Mouse (Mus musculus): ENCODE measurements around the gene Adi1. TPM values are rescaled to one million over a fixed set of nuclear protein-coding genes. Genes with fewer than 3 reads are reported as not detected.
A peak's percentile ranks its signal among the peaks of the same experiment; 100 is the strongest.

Gene Adi1
- total RNA-seq, 2 experiments from 2014 or later: 60.0 to 68.9 TPM

DNA sequence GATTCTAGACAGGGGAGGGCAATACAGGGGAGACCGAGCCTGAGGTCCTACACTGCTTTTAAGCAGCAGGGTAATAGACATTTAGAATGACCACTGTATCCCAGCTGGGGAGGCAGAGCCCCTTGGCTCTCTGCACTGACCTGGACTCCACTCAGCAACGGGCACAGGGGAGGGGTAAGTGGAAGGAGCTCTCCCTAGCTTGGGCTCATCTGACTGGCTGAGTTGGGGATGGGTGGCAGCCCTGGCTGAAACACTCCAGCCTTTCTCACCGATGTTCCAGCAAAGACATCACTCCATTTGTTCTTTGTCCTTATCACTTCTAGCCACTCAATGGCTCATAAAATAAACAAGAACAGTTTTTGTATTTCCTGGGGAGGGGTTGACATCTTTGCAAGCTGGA lies 18.7 kb downstream of the Adi1 start:
- no peak for DNase-seq (ENCODE audit: low spot score in 2 of 2)

DNA sequence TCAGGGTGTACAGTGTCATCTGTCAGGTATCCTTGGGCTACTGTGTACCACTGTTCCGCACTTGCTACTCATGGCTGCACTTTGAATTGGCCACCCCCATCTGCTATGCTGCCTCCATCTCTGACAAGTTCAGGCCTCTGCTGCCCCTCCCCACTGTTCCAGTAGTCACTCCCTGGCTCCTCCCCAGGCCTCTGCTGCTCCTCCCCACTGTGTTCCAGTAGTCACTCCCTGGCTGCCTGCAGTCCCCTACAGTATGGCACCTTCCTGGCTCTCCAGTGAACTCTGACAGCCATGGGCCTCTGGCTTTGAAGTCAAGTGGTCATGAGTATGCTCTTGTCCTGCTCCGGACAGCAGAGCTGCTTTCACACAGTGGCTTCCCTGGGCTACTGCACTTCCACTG lies 19.2 kb downstream of the Adi1 start:
- no peak for DNase-seq (ENCODE audit: low spot score in 2 of 2)

DNA sequence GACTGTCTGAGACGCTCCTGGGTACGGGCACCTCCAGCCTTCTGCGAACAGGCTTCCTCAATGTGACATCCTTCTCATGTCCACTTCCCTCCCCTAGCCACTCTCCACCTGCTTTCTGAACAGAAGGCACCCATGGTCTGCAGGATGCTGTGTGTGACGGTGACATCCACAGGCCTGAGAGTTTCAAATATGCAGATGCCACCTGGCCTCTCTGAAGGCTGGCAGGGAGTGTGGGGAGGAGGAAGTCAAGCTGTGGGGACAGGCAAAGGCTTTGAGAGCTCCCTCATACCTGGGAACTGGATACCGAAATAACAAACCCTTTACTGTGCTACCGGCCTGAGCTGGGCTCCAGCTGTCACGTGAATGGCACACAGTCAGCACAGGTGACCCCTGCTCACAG lies 19.7 kb downstream of the Adi1 start:
- no peak for DNase-seq (ENCODE audit: low spot score in 2 of 2)

DNA sequence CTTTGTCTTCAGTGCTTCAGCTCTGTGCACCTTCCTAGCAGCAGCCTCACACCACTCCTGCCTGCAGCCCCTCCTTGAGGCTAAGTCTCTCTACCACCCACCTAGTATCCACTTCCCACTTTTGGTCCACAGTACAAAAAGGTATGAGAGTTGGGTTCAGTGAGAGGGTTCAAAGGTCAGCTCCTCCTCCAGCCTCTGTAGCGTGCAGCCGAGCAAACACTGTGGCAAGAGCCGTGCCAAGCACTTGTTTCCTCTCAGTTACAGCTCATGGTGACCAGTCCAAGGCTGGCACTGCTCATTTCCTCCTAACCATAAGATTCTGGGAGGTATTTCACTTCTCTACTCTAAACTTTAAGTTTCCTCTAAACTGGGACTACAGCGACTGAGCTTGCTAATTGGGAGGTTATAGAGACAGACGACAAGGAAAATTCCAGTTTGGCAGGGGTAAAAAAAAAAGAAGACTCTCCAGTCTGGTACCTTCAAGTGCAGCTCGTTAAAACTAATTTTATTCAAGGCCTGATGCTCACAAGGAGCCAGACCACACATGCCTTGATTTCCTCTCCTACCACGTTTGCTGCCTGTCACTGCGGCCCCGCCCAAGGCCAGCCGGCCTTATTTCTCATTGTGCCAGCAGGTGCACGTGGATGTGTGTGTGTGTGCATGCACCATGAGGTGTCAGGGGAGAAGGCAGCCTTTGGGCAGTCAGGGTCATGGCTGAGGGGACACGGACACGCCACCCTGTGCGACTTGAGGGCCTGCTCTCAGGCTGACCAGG lies 23.0 kb downstream of the Adi1 start:
- no peak for DNase-seq (ENCODE audit: low spot score in 2 of 2)

DNA sequence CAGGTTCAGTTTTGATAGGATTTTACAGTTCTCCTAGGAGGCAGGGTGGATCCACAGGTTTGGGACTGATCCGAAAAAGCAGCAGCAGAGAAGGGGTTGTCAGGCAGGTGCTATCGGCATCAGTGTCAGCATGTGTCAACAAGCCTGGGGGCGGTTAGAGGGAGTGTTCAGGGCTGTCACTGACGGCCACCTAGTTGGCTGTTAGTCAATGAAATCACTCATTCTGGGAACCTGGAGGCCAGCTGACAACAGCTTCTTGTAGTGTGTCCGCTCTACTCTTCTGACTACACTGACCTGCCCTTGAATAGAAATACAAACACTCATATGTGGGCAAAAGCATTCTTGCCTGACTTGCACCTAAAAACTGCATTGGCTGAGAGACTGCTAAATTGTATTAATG lies 24.1 kb downstream of the Adi1 start:
- DNase-seq (ENCODE audit: low spot score in 2 of 2): no peak

DNA sequence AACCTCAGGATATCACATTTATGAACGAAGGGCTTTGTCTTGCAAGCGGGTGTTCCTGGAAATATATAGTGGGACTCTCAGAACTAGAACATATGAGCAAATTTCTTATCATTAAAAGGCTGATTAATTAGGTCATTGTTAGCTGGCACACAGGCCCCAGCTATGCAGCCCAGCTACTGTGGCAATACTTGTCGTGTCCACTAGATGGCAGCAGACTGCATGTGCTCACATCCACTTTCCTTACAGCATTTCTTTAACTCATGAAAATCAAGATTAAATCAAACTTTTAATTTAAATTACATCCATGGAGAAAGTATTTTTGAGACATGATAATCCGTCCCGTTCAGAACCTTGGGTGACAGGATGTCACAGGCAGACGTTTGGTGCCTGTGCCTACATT lies 24.6 kb downstream of the Adi1 start:
- peak in 1 of 2 experiments; percentile 32 for DNase-seq (ENCODE audit: low spot score in 2 of 2)

DNA sequence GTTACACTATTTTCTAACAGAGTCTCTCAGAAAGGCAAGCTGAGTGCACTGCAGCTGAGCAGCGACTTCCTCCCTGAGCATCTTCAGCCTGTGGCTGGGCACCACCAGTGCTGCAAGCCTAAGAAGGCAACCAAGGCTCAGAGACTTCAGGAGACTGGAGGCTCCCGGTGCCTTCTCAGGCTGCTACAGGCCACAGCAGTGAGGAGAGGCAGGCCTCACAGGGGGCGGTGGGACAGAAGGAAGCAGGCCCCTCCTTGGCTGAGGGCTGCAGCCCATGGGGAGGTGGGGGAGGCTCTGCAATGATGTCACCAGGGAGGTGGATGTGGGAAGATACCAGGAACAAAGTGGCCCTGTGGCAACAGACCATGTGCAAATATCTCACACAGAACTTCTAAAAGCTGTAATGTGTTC lies 25.1 kb downstream of the Adi1 start:
- DNase-seq (ENCODE audit: low spot score in 2 of 2): no peak

DNA sequence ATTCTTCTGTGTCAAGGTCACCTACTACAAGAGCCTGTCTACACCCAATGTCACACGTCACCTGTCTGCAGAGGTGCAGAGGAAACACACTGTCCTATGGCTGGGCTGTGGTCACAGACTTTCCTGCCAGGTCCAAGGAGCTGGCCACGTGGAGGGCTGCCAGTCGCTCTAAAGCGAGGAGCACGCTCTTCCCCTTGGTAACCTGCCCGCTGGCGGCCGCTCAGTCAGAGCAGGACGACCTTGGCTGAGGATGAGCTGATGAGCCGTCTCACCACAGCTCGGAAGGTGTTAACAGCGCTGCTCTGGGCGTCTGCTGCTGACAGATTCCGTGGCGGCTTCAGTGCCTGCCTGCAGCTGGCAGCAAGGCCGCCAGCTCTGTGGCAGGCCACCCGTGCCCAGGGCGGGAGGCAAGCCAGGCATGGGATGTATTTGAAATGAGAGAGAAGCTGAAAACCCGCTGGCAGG lies 25.6 kb downstream of the Adi1 start:
- peak in 1 of 2 experiments; percentile 26 for DNase-seq (ENCODE audit: low spot score in 2 of 2)

DNA sequence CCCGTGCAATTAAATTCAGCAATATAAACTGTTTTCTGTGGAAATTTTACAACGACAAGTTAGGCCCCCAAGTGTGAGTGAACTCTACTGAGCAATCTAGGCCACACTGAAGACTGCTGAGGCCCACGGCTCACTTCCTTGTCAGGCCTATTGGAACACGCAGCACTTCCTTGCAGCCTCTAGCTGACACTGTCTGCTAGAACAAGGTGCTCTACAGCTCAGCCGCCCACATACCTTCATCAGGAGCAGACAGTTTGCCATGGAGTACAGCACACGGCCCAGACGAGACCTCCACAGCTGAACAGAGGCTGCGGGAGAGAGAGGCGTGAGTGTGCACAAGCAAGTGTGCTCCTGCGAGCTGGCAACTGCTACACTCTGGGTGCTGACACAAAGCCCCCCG lies 26.3 kb downstream of the Adi1 start:
- no peak for DNase-seq (ENCODE audit: low spot score in 2 of 2)

DNA sequence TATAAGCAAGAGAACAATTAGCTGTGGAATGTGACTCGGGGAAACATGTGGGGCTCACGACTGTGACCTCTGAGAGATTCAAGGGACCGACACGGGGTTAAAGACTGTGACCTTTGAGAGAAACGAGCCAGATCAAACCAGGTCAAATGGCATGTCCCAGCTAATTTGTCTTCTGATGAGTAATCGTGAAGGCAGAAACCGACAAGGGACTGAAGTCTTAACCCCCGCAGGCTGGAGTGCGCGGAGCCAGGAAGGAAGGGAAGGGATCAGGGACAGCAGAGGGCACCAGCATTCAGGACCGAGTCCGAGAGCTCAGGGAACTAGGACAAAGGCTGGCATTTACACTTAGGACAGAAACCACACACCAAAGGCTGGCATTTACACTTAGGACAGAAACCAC lies 29.4 kb downstream of the Adi1 start:
- DNase-seq (ENCODE audit: low spot score in 2 of 2): no peak

DNA sequence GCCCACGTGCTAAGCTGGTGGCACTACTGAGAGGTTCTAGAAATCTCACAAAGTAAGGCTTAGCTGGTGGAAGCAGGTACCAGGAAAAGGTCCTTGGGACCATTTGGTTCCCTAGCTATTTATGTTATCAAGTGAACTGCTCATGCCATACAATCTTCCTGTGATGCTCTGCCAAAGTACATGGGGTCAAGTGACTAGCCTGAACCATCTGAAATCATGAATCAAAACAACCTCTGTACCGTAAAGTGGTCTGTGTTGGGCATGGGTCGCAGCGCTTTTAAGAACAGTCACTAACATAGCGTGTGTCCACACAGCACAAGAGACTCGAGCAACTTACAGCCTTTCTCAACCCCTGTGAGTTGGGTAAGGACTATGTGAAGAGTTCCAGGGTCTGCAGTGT lies 30.2 kb downstream of the Adi1 start:
- no peak for DNase-seq (ENCODE audit: low spot score in 2 of 2)

DNA sequence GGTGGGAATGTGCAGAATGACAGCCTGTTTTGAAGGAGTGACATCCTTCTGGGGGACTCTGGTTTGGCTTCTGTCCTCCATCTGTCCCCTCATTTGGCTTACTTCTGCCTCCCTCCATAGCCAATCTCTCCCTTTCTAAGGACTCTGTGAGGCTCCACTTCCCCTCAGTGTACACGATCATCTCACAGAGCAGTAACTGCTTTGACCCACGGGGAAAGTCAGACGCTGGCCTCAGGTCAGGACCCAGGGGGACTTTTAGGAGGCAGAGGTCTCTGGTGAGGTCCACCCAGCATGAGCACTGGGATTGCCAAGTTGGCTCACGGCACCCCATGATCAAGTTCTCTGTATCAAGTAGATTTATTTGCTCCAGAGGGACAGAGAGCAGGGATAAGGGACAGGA lies 33.1 kb downstream of the Adi1 start:
- no peak for DNase-seq (ENCODE audit: low spot score in 2 of 2)

DNA sequence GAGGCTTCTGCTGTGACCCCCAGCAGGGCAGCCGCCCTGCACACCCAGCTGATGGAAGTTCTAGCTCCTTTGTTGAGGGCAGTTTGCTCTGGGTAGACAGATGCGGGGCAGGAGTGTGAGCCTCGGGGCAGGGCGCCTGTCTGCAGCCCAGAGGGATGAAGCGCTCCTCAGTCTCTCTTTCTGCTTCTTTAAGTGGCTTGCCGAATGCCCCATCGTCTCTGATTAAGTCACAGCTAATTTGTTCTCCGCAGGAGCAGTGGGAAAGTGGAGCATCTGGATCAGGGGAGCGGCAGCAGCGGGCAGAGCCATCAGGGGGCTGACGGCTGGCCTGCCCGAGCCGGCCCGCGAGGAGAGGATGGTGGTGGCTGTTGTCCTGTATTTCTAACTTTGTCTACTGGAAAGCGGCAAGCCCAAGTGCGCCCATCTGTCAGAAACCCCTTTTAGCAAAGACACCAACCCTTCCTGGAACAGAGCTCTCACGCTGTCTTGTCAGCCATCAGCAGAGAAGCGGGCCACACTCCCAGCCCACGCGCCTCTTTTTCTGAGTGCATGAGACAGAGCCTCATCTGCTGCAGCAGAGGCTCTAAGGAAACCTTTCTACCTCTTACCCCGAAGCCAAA lies 35.6 kb downstream of the Adi1 start:
- no peak for DNase-seq (ENCODE audit: low spot score in 2 of 2)

DNA sequence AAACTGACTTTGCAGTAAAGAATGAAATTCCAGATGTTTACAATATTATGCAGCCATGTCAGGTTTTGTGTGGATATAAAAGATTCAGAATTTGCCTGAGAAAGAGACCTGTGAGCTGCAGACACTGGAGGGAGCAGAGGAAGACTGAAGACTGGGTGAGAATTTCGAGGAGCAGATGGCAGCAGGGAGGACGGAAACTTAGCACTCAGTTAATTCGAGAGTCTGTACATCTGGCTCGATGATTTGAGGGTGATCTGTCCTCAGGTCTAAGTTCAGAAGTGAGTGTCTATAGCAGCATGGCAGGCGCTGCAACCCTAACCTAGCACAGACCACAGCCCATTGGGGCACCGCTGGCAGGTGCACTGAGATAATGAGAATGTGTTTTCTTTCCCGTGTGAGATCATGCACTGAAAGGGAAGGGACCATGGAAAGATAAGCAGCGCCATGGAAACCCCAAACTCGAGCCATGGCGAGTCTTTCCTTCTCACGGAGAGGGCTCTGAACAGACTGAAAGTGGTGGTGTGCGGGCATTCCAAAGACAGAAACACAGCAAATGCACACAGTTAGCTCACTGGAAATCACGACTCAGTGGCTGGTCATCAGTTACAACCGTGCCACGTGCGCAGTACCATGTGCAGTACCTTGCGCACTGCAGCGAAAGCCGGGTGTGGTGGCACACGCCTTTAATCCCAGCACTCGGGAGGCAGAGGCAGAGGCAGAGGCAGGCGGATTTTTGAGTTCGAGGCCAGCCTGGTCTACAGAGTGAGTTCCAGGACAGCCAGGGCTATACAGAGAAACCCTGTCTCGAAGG lies 40.0 kb downstream of the Adi1 start:
- no peak for DNase-seq (ENCODE audit: low spot score in 2 of 2)

DNA sequence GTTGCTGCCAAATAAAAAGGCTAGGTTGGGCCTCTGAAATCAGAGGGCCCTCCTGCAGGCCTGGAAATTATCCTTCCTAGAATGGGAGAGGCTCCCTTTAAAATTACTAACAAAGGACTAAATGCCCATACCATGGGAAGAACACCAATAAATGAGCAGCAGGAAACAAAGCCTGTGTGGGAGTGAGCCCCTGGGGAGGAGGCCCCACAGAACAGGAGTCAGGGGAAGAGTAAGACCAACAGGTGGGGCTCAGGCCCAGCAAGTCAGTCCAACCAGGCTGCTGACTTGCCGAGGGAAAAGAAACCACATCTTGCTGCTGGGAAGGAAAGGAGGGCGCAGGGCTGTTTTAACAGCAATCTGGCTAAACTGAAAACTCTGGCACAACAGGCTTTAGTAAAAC lies 42.0 kb downstream of the Adi1 start:
- no peak for DNase-seq (ENCODE audit: low spot score in 2 of 2)

DNA sequence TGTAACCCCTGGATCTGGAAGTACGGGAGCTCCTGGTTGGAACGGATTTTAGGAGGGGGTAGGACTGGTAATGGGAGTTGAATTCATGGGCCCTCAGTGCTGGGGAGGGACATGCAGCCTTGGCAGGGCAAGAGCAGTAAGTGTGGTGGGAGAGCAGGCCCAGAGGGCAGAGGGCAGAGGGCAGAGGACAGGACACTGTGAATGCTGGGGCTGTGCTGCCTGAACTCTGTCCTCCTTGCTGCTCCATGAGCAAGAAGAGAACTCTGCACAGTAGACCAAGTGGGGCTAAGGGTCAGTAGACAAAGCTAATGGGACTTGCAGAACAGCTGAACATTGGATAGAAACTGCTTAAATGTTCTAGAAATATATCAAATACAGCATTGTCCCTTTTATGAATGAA lies 43.1 kb downstream of the Adi1 start:
- DNase-seq (ENCODE audit: low spot score in 2 of 2): no peak

DNA sequence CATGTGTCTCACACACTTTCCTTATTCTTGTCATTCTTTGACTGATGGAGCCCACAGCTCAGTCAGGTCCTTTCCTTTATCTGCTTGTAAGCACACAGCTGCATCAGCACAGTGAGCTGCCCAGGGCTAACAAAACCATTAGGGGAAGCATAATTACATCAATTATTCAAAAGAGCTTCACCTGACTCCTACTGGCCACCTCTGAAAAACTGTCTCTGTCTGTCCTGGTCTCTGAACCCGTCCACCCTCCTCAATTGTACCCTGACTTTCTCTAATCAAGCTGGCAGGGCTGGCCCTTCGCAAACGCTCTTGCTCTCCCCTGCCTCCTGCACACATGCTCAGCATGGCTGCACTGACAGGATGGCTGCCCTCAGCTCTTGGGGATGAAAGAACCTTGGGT lies 49.3 kb downstream of the Adi1 start:
- no peak for DNase-seq (ENCODE audit: low spot score in 2 of 2)

DNA sequence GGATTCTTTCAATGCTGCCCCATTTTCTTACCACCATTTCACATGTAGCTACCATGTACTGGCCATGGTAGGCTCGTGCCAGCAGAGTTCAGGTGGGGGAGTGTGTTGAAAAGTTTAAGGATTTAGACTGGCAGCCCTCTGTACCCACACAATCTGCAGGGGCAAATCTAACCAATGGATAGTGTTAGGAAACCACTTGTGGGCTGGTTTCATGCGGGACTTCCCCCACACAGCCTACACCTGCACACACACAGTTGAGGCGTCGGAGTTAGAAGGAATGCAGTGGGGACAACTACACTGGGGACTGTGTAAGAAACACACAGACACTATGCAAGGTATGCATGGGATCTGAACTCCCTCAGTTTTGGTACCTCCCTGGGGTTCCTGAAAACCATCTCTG lies 51.2 kb downstream of the Adi1 start:
- DNase-seq (ENCODE audit: low spot score in 2 of 2): no peak

DNA sequence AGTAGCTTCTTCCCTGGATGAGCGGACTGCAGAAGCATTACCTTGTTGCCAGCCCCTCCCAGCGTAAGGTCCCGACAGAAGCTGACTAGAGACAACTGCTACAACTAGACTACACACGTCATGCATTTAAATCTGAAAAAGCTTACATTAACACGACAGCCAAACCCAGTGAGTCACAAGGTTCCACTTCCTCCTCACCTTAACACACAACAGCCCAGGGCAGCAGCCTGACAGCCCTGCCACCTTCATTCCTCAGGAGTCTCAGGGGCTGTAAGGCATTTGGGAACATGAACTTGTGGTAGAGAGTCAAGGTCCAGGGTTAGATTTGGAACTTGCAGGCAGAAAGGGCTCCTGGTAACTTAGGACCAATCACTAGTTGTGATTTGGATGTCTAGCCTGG lies 52.0 kb downstream of the Adi1 start:
- no peak for DNase-seq (ENCODE audit: low spot score in 2 of 2)
